Mouse (Mus musculus) Muller cell, postnatal 12 days (primary cell): ENCODE results near the gene Plscr5.
A peak's percentile ranks its signal among the peaks of the same experiment; 100 is the strongest.
"Not testable (repeated sequence)": the region's sequence is repeated elsewhere in the genome, so short reads cannot be mapped to it uniquely, and the experiment has no call there.

ENCODE experiments used
- DNase-seq: peaks from one replicate; pipeline ENCODE4 v3.0.0-alpha.2; 2015; ENCODE audit errors: inconsistent ontology term

Plscr5 gene

GRCm38 (mm10) chr9:92192636-92193035 lies at the start of gene Plscr5:
Plscr5 (plus strand) TSS chr9:92192936.
- DNase-seq, result not testable (repeated sequence)

GRCm38 (mm10) chr9:92147555-92148248 lies 45.0 kb upstream of the Plscr5 start:
- DNase-seq, result peak; percentile 27

GRCm38 (mm10) chr9:92162213-92162612 lies 30.5 kb upstream of the Plscr5 start:
- peak; percentile 48 for DNase-seq

- DNase-seq, result no peak
These were observed 19.3 kb upstream of the Plscr5 start for GRCm38 (mm10) chr9:92173318-92173985.

- DNase-seq, result peak; percentile 87
These were observed 18.3 kb upstream of the Plscr5 start for GRCm38 (mm10) chr9:92174176-92175075.

GRCm38 (mm10) chr9:92178861-92179469 lies 13.8 kb upstream of the Plscr5 start:
- no peak for DNase-seq

GRCm38 (mm10) chr9:92191295-92191694 lies 1.4 kb upstream of the Plscr5 start:
- no peak for DNase-seq

- DNase-seq, result no peak
These were observed 5.7 kb downstream of the Plscr5 start for GRCm38 (mm10) chr9:92198408-92198807.

GRCm38 (mm10) chr9:92199564-92199963 lies 6.8 kb downstream of the Plscr5 start:
- no peak for DNase-seq

- DNase-seq, result no peak
These were observed 11.7 kb downstream of the Plscr5 start for GRCm38 (mm10) chr9:92204397-92204796.

- peak; percentile 31 for DNase-seq
These were observed 14.6 kb downstream of the Plscr5 start for GRCm38 (mm10) chr9:92207307-92207706.

GRCm38 (mm10) chr9:92207757-92208156 lies 15.0 kb downstream of the Plscr5 start:
- DNase-seq, result peak; percentile 3

- DNase-seq, result no peak
These were observed 17.1 kb downstream of the Plscr5 start for GRCm38 (mm10) chr9:92209850-92210249.

GRCm38 (mm10) chr9:92210386-92210967 lies 17.7 kb downstream of the Plscr5 start:
- no peak for DNase-seq

- DNase-seq, result no peak
These were observed 18.3 kb downstream of the Plscr5 start for GRCm38 (mm10) chr9:92211048-92211447.

- peak; percentile 18 for DNase-seq
These were observed 24.7 kb downstream of the Plscr5 start for GRCm38 (mm10) chr9:92217484-92217883.

- DNase-seq, result no peak
These were observed 25.2 kb downstream of the Plscr5 start for GRCm38 (mm10) chr9:92217896-92218295.

GRCm38 (mm10) chr9:92220151-92220550 lies 27.4 kb downstream of the Plscr5 start:
- no peak for DNase-seq

GRCm38 (mm10) chr9:92221480-92221879 lies 28.7 kb downstream of the Plscr5 start:
- DNase-seq, result no peak

GRCm38 (mm10) chr9:92224598-92225231 lies 32.0 kb downstream of the Plscr5 start:
- no peak for DNase-seq

- DNase-seq, result peak; percentile 22
These were observed 33.5 kb downstream of the Plscr5 start for GRCm38 (mm10) chr9:92226127-92226655.
